Mouse (Mus musculus) gastrocnemius, postnatal 36 days (tissue): ENCODE results near the gene Nfx1. TPM values are rescaled to one million over a fixed set of nuclear protein-coding genes. Genes with fewer than 3 reads are reported as not detected.

Source experiments
- DNase-seq, 2 experiments: peaks; one replicate each; pipeline ENCODE4 v3.0.0; 2022
- intact Hi-C: fragments of 180-260 bp; cut with DNase I; formaldehyde crosslinking; loops from one replicate; pipeline ENCODE4 v1.15.1; 2025
- total RNA-seq, 2 experiments: library from RNA; stranded (reverse); gene quantifications; 2 replicates each; pipeline ENCODE4 v1.2.3; 2021

Gene Nfx1
- total RNA-seq, 2 experiments from 2014 or later: 17.3 to 21.8 TPM

GRCm38 (mm10) chr4:40971744-40972143 lies 1.0 kb downstream of the Nfx1 start:
- intact Hi-C loops: no loop called here

GRCm38 (mm10) chr4:40974011-40974410 lies 3.3 kb downstream of the Nfx1 start:
- intact Hi-C loops: no loop called here
- DNase-seq: no peak

More at GRCm38 (mm10) chr4:40971744-40972143, 1.0 kb downstream of the Nfx1 start:
- no peak for DNase-seq

GRCm38 (mm10) chr4:40975678-40976077 lies 5.0 kb downstream of the Nfx1 start:
- no peak for DNase-seq
- intact Hi-C loops: no loop called here

- no peak for DNase-seq
- intact Hi-C loops: no loop called here
Measured at GRCm38 (mm10) chr4:40976651-40977050, 5.9 kb downstream of the Nfx1 start.

GRCm38 (mm10) chr4:40979430-40979829 lies 8.7 kb downstream of the Nfx1 start:
- intact Hi-C loops: no loop called here
- no peak for DNase-seq

- intact Hi-C loops: no loop called here
- DNase-seq: no peak
Measured at GRCm38 (mm10) chr4:40982486-40982885, 11.8 kb downstream of the Nfx1 start.

GRCm38 (mm10) chr4:40983686-40984085 lies 13.0 kb downstream of the Nfx1 start:
- DNase-seq: peak; percentile 20 to 28
- intact Hi-C loops: no loop called here

- intact Hi-C loops: no loop called here
- no peak for DNase-seq
Measured at GRCm38 (mm10) chr4:40989633-40990032, 18.9 kb downstream of the Nfx1 start.

GRCm38 (mm10) chr4:40996302-40996701 lies 25.6 kb downstream of the Nfx1 start:
- DNase-seq: no peak
- intact Hi-C loops: no loop called here

- DNase-seq: no peak
- intact Hi-C loops: no loop called here
Measured at GRCm38 (mm10) chr4:40997916-40998315, 27.2 kb downstream of the Nfx1 start.

GRCm38 (mm10) chr4:41000271-41000670 lies 29.6 kb downstream of the Nfx1 start:
- intact Hi-C loops: no loop called here
- DNase-seq: no peak

- intact Hi-C loops: no loop called here
- no peak for DNase-seq
Measured at GRCm38 (mm10) chr4:41000842-41001639, 30.3 kb downstream of the Nfx1 start.

GRCm38 (mm10) chr4:41013351-41013750 lies 42.6 kb downstream of the Nfx1 start:
- intact Hi-C loops: no loop called here
- DNase-seq: no peak

- intact Hi-C loops: no loop called here
- no peak for DNase-seq
Measured at GRCm38 (mm10) chr4:41015798-41016197, 45.1 kb downstream of the Nfx1 start.

- intact Hi-C loops: no loop called here
- DNase-seq: no peak
Measured at GRCm38 (mm10) chr4:41021094-41021493, 50.4 kb downstream of the Nfx1 start.

GRCm38 (mm10) chr4:41026086-41026787 lies 55.5 kb downstream of the Nfx1 start:
- intact Hi-C loops: no loop called here

GRCm38 (mm10) chr4:41027872-41028271 lies 57.2 kb downstream of the Nfx1 start:
- intact Hi-C loops: no loop called here
- DNase-seq: no peak

More at GRCm38 (mm10) chr4:41026086-41026787, 55.5 kb downstream of the Nfx1 start:
- DNase-seq: no peak

GRCm38 (mm10) chr4:41028272-41028671 lies 57.6 kb downstream of the Nfx1 start:
- DNase-seq: no peak
- intact Hi-C loops: no loop called here

- DNase-seq: no peak
- intact Hi-C loops: no loop called here
Measured at GRCm38 (mm10) chr4:41029372-41029771, 58.7 kb downstream of the Nfx1 start.

- DNase-seq: peak in 1 of 2 experiments; percentile 56
- intact Hi-C loops: no loop called here
Measured at GRCm38 (mm10) chr4:41031242-41031641, 60.5 kb downstream of the Nfx1 start.

GRCm38 (mm10) chr4:41037942-41038341 lies 67.2 kb downstream of the Nfx1 start:
- intact Hi-C loops: no loop called here
- no peak for DNase-seq

- no peak for DNase-seq
- intact Hi-C loops: no loop called here
Measured at GRCm38 (mm10) chr4:41040983-41041382, 70.3 kb downstream of the Nfx1 start.
